Mouse (Mus musculus) cortical plate, adult 2 months (tissue): ENCODE results near the gene Iqgap1.

Experiments
- CTCF ChIP-seq: fragments of 200-500 bp; IDR thresholded peaks from 2 replicates; pipeline ENCODE4 v1.5.1; 2011; ENCODE audit warnings: mild to moderate bottlenecking, control low read depth, low read length; ENCODE audit not compliant: insufficient read depth; ENCODE audit errors: extremely low read depth
- POLR2A ChIP-seq: fragments of 200-500 bp; IDR thresholded peaks from 2 replicates; pipeline ENCODE4 v1.6.1; 2011; ENCODE audit warnings: mild to moderate bottlenecking, low read length, control low read depth; ENCODE audit not compliant: insufficient read depth; ENCODE audit errors: extremely low read depth

DNA sequence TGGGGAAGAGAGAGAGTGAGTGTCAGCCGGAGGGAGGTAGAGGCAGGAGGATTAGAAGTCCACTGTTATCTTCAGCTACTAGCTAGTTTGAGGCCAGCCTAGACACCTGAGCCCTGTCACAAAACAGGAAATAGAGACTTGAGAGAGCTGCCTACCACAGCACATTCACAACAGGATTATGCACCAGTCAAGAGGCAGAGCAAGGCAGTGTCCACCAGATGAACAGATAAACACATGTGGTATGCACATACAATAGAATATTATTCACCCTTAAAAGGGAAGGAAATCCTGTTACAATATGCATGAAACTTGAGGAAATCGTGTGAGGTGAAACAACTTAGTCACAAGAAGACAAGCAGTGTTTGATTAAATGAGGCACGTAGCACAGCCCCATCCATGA is 153.5 kb downstream of the Iqgap1 start:
- TF ChIP-seq CTCF (no peak), POLR2A (no peak)
